Mouse (Mus musculus) cortical plate, adult 2 months (tissue): ENCODE data around the gene Sall1.

ENCODE experiments used
- CTCF ChIP-seq: fragments of 200-500 bp; IDR thresholded peaks from 2 replicates; pipeline ENCODE4 v1.5.1; 2011; ENCODE audit warnings: mild to moderate bottlenecking, control low read depth, low read length; ENCODE audit not compliant: insufficient read depth; ENCODE audit errors: extremely low read depth
- POLR2A ChIP-seq: fragments of 200-500 bp; IDR thresholded peaks from 2 replicates; pipeline ENCODE4 v1.6.1; 2011; ENCODE audit warnings: mild to moderate bottlenecking, low read length, control low read depth; ENCODE audit not compliant: insufficient read depth; ENCODE audit errors: extremely low read depth

DNA sequence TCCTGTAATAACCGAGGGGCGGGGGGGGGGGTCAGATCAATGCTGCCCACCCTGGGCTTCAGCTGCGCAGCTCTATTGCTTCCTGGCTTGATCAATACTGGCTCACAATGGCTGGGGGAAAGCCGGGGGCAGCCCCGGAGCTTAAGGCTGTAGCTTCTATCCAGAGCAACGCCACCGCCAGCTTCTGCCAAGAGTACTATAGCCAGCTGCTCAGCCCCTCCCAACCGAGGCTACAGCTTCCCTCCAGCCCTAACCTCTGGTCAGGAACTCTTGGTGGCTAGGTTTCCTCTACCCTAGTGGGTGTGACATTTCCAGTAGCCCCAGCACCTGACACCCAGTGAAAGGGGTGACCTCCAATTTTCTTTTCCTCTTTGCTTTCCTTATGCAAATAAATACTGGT is 36.8 kb downstream of the Sall1 start:
- TF ChIP-seq POLR2A (no peak), CTCF (no peak)
